Mouse (Mus musculus) MEL (cell line): Measurements from ENCODE around the gene Ano8. TPM values are rescaled to one million over a fixed set of nuclear protein-coding genes. Genes with fewer than 3 reads are reported as not detected.

Experiments used
- DNase-seq: peaks from one replicate; pipeline ENCODE4 v3.0.0; 2011; ENCODE audit warnings: low read depth, low spot score
- H3K27ac ChIP-seq: 2 replicates; pipeline ENCODE4 v1.5.1; 2012; ENCODE audit warnings: low read depth, mild to moderate bottlenecking, control low read depth, low read length, moderate library complexity; ENCODE audit not compliant: control insufficient read depth
- H3K27me3 ChIP-seq, 2 experiments: fragments of 150-350 bp in 1 of 2; sonication (generic) in 1 of 2; 2 replicates each; pipeline ENCODE4 v1.6.1; 2012; ENCODE audit warnings: low read length in 2 of 2, mild to moderate bottlenecking in 2 of 2, improper control_type of control experiment in 1 of 2, moderate library complexity in 1 of 2; ENCODE audit not compliant: insufficient read depth in 2 of 2, control insufficient read depth in 1 of 2
- H3K36me3 ChIP-seq, 2 experiments: 2 replicates each; pipeline ENCODE4 v1.6.1; 2012 to 2014; ENCODE audit warnings: low read length in 2 of 2, improper control_type of control experiment in 1 of 2, inconsistent platforms in 1 of 2, mild to moderate bottlenecking in 1 of 2; ENCODE audit not compliant: insufficient read depth in 2 of 2, control insufficient read depth in 1 of 2
- H3K4me1 ChIP-seq, 2 experiments: fragments of 150-350 bp in 1 of 2; sonication (generic) in 1 of 2; 2 replicates each; pipeline ENCODE4 v1.6.1; 2012; ENCODE audit warnings: low read length in 2 of 2, improper control_type of control experiment in 1 of 2, mild to moderate bottlenecking in 1 of 2; ENCODE audit not compliant: insufficient read depth in 2 of 2, control insufficient read depth in 1 of 2
- H3K4me3 ChIP-seq, 2 experiments: fragments of 150-350 bp in 1 of 2; sonication (generic) in 1 of 2; 2 replicates each; pipeline ENCODE4 v1.5.1; 2012; ENCODE audit warnings: low read depth in 2 of 2, low read length in 2 of 2, mild to moderate bottlenecking in 2 of 2, moderate library complexity in 2 of 2, control low read depth in 1 of 2, improper control_type of control experiment in 1 of 2; ENCODE audit not compliant: control insufficient read depth in 1 of 2, insufficient read depth in 1 of 2
- H3K79me2 ChIP-seq: 2 replicates; pipeline ENCODE4 v1.6.1; 2012; ENCODE audit warnings: mild to moderate bottlenecking, low read length, moderate library complexity; ENCODE audit not compliant: control insufficient read depth, poor library complexity, insufficient read depth
- H3K9ac ChIP-seq: 2 replicates; pipeline ENCODE4 v1.6.1; 2012; ENCODE audit warnings: low read depth, mild to moderate bottlenecking, control low read depth, low read length, moderate library complexity; ENCODE audit not compliant: control insufficient read depth, poor library complexity, severe bottlenecking
- H3K9me3 ChIP-seq: fragments of 150-350 bp; sonication (generic); replicated peaks from 2 replicates; pipeline ENCODE4 v1.6.1; 2012; ENCODE audit warnings: mild to moderate bottlenecking, low read length, improper control_type of control experiment, moderate library complexity; ENCODE audit not compliant: insufficient read depth
- CTCF ChIP-seq, 3 experiments: IDR thresholded peaks in 2 of 3; conservative IDR thresholded peaks in 1 of 3; 2 replicates each; pipeline ENCODE4 v1.5.1; 2011 to 2012; ENCODE audit warnings: low read length in 3 of 3, low read depth in 2 of 3, mild to moderate bottlenecking in 2 of 3, improper control_type of control experiment in 1 of 3, inconsistent platforms in 1 of 3, mixed read lengths in 1 of 3, moderate library complexity in 1 of 3; ENCODE audit not compliant: control insufficient read depth in 1 of 3, insufficient read depth in 1 of 3, poor library complexity in 1 of 3, severe bottlenecking in 1 of 3
- E2F4 ChIP-seq: IDR thresholded peaks from 2 replicates; pipeline ENCODE4 v1.6.1; 2011; ENCODE audit warnings: low read depth, low read length, improper control_type of control experiment, borderline replicate concordance
- ELF1 ChIP-seq: IDR thresholded peaks from 2 replicates; pipeline ENCODE4 v1.6.1; 2014; ENCODE audit warnings: low read depth, mild to moderate bottlenecking, inconsistent platforms, low read length, improper control_type of control experiment, moderate library complexity
- EP300 ChIP-seq, 2 experiments: IDR thresholded peaks; 2 replicates each; pipeline ENCODE4 v1.6.1; 2011; ENCODE audit warnings: improper control_type of control experiment in 2 of 2, low read length in 2 of 2, low read depth in 1 of 2, mild to moderate bottlenecking in 1 of 2
- ETS1 ChIP-seq: IDR thresholded peaks from 2 replicates; pipeline ENCODE4 v1.6.1; 2012; ENCODE audit warnings: low read depth, mild to moderate bottlenecking, inconsistent platforms, low read length, improper control_type of control experiment, moderate library complexity
- HCFC1 ChIP-seq: IDR thresholded peaks from 2 replicates; pipeline ENCODE4 v1.6.1; 2012; ENCODE audit warnings: low read depth, mild to moderate bottlenecking, inconsistent platforms, low read length, improper control_type of control experiment, moderate library complexity
- MAZ ChIP-seq: IDR thresholded peaks from 2 replicates; pipeline ENCODE4 v1.6.1; 2012; ENCODE audit warnings: low read depth, mild to moderate bottlenecking, inconsistent platforms, low read length, improper control_type of control experiment
- MXI1 ChIP-seq: IDR thresholded peaks from 2 replicates; pipeline ENCODE4 v1.6.1; 2011; ENCODE audit warnings: mild to moderate bottlenecking, low read depth, low read length, improper control_type of control experiment
- MYC ChIP-seq: IDR thresholded peaks from 2 replicates; pipeline ENCODE4 v1.6.1; 2011; ENCODE audit warnings: low read depth, mild to moderate bottlenecking, low read length, improper control_type of control experiment, moderate library complexity
- NELFE ChIP-seq: IDR thresholded peaks from 2 replicates; pipeline ENCODE4 v1.6.1; 2011; ENCODE audit warnings: low read depth, low read length, improper control_type of control experiment
- POLR2A ChIP-seq, 2 experiments: IDR thresholded peaks; 2 replicates each; pipeline ENCODE4 v1.6.1; 2011 to 2012; ENCODE audit warnings: low read length in 2 of 2, mild to moderate bottlenecking in 2 of 2, control low read depth in 1 of 2, improper control_type of control experiment in 1 of 2, low read depth in 1 of 2, moderate library complexity in 1 of 2; ENCODE audit not compliant: control insufficient read depth in 1 of 2, insufficient read depth in 1 of 2, poor library complexity in 1 of 2
- POLR2AphosphoS2 ChIP-seq: IDR thresholded peaks from 2 replicates; pipeline ENCODE4 v1.6.1; 2011; ENCODE audit warnings: low read length, improper control_type of control experiment
- RCOR1 ChIP-seq: IDR thresholded peaks from 2 replicates; pipeline ENCODE4 v1.6.1; 2012; ENCODE audit warnings: low read depth, mild to moderate bottlenecking, inconsistent platforms, low read length, improper control_type of control experiment
- SIN3A ChIP-seq: IDR thresholded peaks from 2 replicates; pipeline ENCODE4 v1.6.1; 2012; ENCODE audit warnings: low read length, improper control_type of control experiment, inconsistent platforms
- TBP ChIP-seq: IDR thresholded peaks from 2 replicates; pipeline ENCODE4 v1.8.0; 2011; ENCODE audit warnings: low read depth, low read length, improper control_type of control experiment
- TCF12 ChIP-seq: IDR thresholded peaks from 2 replicates; pipeline ENCODE4 v1.6.1; 2014; ENCODE audit warnings: low read depth, mild to moderate bottlenecking, inconsistent platforms, low read length, improper control_type of control experiment, moderate library complexity
- UBTF ChIP-seq: IDR thresholded peaks from 2 replicates; pipeline ENCODE4 v1.6.1; 2012; ENCODE audit warnings: low read depth, mild to moderate bottlenecking, inconsistent platforms, low read length, improper control_type of control experiment, moderate library complexity, borderline replicate concordance; ENCODE audit not compliant: insufficient read depth
- polyA plus RNA-seq, 2 experiments: library from polyadenylated mRNA; stranded (reverse) in 1 of 2; unstranded in 1 of 2; fragments of >175 nt in 1 of 2; fragments of >200 nt in 1 of 2; gene quantifications; 2 replicates each; pipeline versions ENCODE4 v1.2.1 to v1.2.4; 2012; ENCODE audit warnings: low replicate concordance in 2 of 2, low read depth in 1 of 2; ENCODE audit not compliant: insufficient read length in 2 of 2, insufficient read depth in 1 of 2, missing spikeins in 1 of 2
- total RNA-seq: library from RNA; depleted of rRNA; stranded (reverse); fragments of 300-350 nt; gene quantifications from 2 replicates; pipeline ENCODE4 v1.2.3, GENCODE M21; 2012; rRNA removed

Ano8 gene
- total RNA-seq (3.5 and 3.9 TPM in 2 replicates), polyA plus RNA-seq (1 to 10 TPM in 1 of 2 experiments, not detected in 1; 4.8 TPM)

DNA sequence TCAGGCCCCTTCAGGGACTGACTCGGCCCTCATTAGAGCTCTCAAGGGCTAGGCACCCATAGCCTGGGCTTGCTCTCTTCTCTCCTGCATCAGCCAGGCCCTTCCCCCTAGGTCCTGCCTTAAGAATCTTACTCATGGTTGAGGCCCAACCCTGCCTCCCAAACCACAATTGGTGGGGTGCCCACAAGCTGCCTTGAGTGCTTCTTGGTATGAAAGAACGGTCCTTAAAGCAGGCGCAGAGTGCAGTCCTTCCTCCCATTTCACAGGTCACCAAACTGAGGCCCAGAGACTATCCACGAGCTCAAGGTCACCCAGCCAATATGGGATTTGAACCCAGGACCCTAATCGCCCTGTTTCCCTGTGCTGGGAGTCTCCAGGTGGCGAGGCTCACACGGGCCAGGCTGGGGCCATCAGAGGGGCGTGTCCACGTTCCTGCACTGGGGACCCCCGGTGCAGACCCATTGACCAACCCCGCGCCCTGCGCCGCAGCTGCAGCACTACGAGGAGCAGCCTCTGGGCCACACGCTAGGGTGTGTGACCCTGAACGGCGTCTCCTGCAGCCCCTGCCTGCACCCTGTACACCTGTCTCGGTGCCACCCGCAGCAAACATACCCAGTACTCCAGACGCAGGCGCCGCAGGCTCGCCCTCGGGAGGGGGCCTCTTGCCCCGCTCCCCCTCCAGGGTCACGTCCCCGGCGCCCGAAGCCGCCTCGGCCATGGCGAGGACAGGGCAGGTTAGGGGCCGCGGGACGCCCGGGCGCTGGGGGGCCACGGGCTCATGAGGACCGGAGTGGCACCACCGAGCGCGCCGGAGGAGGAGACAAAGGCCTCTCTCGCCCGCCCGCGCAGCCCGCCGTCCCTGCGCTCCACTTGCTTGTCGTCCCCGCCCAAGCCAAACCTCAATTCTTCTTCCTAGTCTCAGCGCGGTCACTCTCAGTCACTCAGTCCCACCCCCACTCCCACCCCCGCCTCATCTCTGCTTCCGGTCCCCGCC lies at the start of gene Ano8:
Ano8 (minus strand) TSS at position 822 of the 994 bp plus-strand sequence.
- H3K4me1 ChIP-seq: peaks cover 0 to 6% of the 10 kb centered on the region in 2 experiments; a peak in 2 of 4 replicates
- TF ChIP-seq SIN3A (peak; percentile 86), MYC (no peak), POLR2AphosphoS2 (no peak), EP300 (IDR thresholded peaks at IDR 0.05; ENCODE audit: low read depth in 1 of 2, low read length in 2 of 2) (0 out of 4 replicates have a peak, but pooled peaks of 1 of the 2 experiments have one; percentile 15), UBTF (no peak), RCOR1 (no peak), NELFE (peak; percentile 46; the same call in 1 of the 2 replicates), E2F4 (no peak), MAZ (peak; percentile 73; the same call in 1 of the 2 replicates), ELF1 (no peak), HCFC1 (peak; percentile 68), TCF12 (no peak), MXI1 (peak; percentile 77), POLR2A (IDR thresholded peaks at IDR 0.05; ENCODE audit: control insufficient read depth in 1 of 2, insufficient read depth in 1 of 2, low read depth in 1 of 2, low read length in 2 of 2, poor library complexity in 1 of 2) (peak; percentile 36 to 39; a peak in 2 of 4 replicates), ETS1 (no peak)
- H3K36me3 ChIP-seq: no peaks in the 10 kb centered on the region
- no peaks in the 10 kb centered on the region for H3K27me3 ChIP-seq
- peak within 1 kb of the TSS; percentile 59 to 85 for H3K4me3 ChIP-seq
- peak; percentile 94 for DNase-seq
- H3K79me2 ChIP-seq: peaks cover 15% of the 10 kb centered on the region
- peak within 1 kb of the TSS; percentile 12; the same call in 1 of the 2 replicates for H3K27ac ChIP-seq
- H3K9me3 ChIP-seq: no peaks in the 10 kb centered on the region
- H3K9ac ChIP-seq: peak within 1 kb of the TSS; percentile 83

GRCm38 (mm10) chr8:71534263-71534810 lies 48.6 kb upstream of the Ano8 start:
- no peak for DNase-seq
- Histone ChIP-seq H3K27me3 (no peaks in the 10 kb centered on the region), H3K79me2 (peaks cover 1% of the 10 kb centered on the region), H3K9ac (no peak overlapping the region), H3K4me3 (no peak overlapping the region), H3K9me3 (no peaks in the 10 kb centered on the region), H3K27ac (no peak overlapping the region), H3K4me1 (peaks cover 0 to 8% of the 10 kb centered on the region in 2 experiments; a peak in 2 of 4 replicates), H3K36me3 (peaks cover 0 to 3% of the 10 kb centered on the region in 2 experiments; a peak in 1 of 4 replicates)
- peak in 2 of 3 experiments; percentile 25 to 31; a peak in 3 of 6 replicates for TF ChIP-seq CTCF (IDR thresholded peaks at IDR 0.05 in 2 of 3, conservative IDR thresholded peaks at IDR 0.05 in 1 of 3; ENCODE audit: control insufficient read depth in 1 of 3, insufficient read depth in 1 of 3, low read depth in 2 of 3, low read length in 3 of 3, poor library complexity in 1 of 3, severe bottlenecking in 1 of 3)
- no peak for TF ChIP-seq TBP
